Mouse (Mus musculus) bone marrow macrophage, adult 2 months (primary cell): ENCODE measurements around the gene Amn1. TPM values are rescaled to one million over a fixed set of nuclear protein-coding genes. Genes with fewer than 3 reads are reported as not detected.
"Not testable (repeated sequence)": the region's sequence is repeated elsewhere in the genome, so short reads cannot be mapped to it uniquely, and the experiment has no call there.

Experiments
- H3K27ac ChIP-seq: 2 replicates; pipeline ENCODE4 v1.5.1; 2012; ENCODE audit warnings: low read depth, low read length; ENCODE audit not compliant: insufficient read depth
- H3K4me1 ChIP-seq: 2 replicates; pipeline ENCODE4 v1.6.1; 2012; ENCODE audit warnings: low read length; ENCODE audit not compliant: control insufficient read depth, insufficient read depth
- H3K4me3 ChIP-seq: 2 replicates; pipeline ENCODE4 v1.5.1; 2012; ENCODE audit warnings: mild to moderate bottlenecking, low read length, moderate library complexity; ENCODE audit not compliant: insufficient read depth
- CTCF ChIP-seq: IDR thresholded peaks from 2 replicates; pipeline ENCODE4 v1.5.1; 2012; ENCODE audit warnings: low read depth, mild to moderate bottlenecking, low read length, moderate library complexity
- POLR2A ChIP-seq: IDR thresholded peaks from 2 replicates; pipeline ENCODE4 v1.6.1; 2012; ENCODE audit warnings: mild to moderate bottlenecking, low read depth, low read length, borderline replicate concordance
- polyA plus RNA-seq: library from polyadenylated mRNA; stranded (reverse); fragments of >200 nt; gene quantifications from 2 replicates; pipeline ENCODE4 v1.2.4, GENCODE M21; 2012; ENCODE audit not compliant: missing spikeins, insufficient read depth, insufficient read length

Gene Amn1
- polyA plus RNA-seq, 1 experiment: 14.7 TPM

GRCm38 (mm10) chr6:149188925-149189257 lies 379 bp upstream of the Amn1 start:
- Histone ChIP-seq H3K4me1 (peaks cover 10% of the 10 kb centered on the region), H3K4me3 (peak overlapping the region; percentile 37), H3K27ac (peak overlapping the region; percentile 47)
- TF ChIP-seq POLR2A: no peak
- TF ChIP-seq CTCF: no peak

- H3K4me1 ChIP-seq: peaks cover 10% of the 10 kb centered on the region
- peak overlapping the region; percentile 52 for H3K4me3 ChIP-seq
- H3K27ac ChIP-seq: 0 out of 2 replicates have a peak overlapping the region, but pooled peaks have one; percentile 17
- TF ChIP-seq POLR2A (no peak), CTCF (no peak)
Measured at GRCm38 (mm10) chr6:149187371-149187770, 1.1 kb downstream of the Amn1 start.

DNA sequence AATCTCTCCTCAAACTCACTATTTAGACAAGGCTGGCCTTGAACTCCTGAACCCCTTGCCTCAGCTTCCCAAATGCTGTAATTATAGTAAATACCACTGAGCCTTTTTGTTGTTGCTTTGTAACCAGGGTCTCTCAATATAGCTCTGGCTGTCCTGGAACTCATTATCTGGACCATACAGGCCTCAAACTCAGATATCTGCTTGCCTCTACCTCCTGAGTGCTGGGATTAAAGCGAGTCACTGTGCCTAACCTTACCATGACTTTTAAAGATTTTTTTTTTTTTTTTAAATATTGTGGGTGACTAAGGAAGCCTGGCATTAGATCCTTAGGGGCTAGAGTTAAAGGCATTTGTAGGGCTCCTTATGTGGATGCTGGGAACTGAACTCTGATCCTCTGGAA lies 4.5 kb downstream of the Amn1 start:
- TF ChIP-seq CTCF: no peak
- no peak for TF ChIP-seq POLR2A
- no peak overlapping the region for H3K27ac ChIP-seq

GRCm38 (mm10) chr6:149179064-149179463 lies 9.4 kb downstream of the Amn1 start:
- H3K4me1 ChIP-seq: peaks cover 12% of the 10 kb centered on the region
- no peak for TF ChIP-seq CTCF
- no peak for TF ChIP-seq POLR2A

More for the DNA sequence above, 4.5 kb downstream of the Amn1 start:
- no peak overlapping the region for H3K4me3 ChIP-seq
- peaks cover 10% of the 10 kb centered on the region for H3K4me1 ChIP-seq

GRCm38 (mm10) chr6:149174932-149175570 lies 13.5 kb downstream of the Amn1 start:
- H3K4me1 ChIP-seq: peaks cover 17% of the 10 kb centered on the region
- no peak for TF ChIP-seq POLR2A
- no peak for TF ChIP-seq CTCF
- H3K27ac ChIP-seq: no peak overlapping the region
- H3K4me3 ChIP-seq: no peak overlapping the region

More at GRCm38 (mm10) chr6:149179064-149179463, 9.4 kb downstream of the Amn1 start:
- Histone ChIP-seq H3K27ac (no peak overlapping the region), H3K4me3 (no peak overlapping the region)

DNA sequence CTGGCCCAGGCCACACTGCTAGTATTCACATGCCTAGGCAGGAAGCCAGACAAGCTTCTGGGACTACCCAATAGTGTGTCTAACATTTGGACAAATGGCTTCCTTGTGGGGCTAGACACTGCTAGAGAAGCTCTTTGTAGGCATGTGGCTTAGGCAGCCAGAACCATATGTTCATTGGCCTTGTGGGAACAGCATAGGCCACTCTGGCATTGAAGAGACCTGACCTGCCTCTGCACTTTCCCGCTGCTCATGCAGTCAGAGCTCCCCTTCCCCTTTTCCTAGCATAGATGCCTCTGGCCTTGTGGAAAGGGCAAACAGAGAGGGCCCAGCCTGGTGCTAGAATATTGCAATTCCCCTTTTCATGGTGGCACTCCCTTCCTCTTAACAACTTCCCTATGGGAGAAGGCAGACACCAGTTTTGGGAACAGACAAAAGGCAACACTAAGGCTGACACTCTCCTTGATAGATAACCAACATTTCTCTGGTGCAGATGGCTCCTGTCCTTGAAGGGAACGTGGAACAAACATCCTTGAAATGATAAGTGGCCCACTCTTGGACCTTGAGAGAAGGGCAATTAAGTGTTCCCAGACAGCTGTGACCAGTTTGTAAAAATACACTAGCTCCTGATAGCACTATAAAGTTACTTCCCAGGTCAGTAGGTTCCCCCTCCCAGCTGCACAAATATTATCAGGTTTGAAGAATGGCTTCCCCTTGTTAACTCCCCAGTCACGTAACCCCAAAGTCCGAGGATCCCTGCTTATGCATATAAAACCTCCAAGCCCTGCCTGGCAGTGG lies 14.5 kb downstream of the Amn1 start:
- no peak overlapping the region for H3K4me3 ChIP-seq
- H3K27ac ChIP-seq: peak overlapping the region; percentile 35
- TF ChIP-seq CTCF: no peak
- no peak for TF ChIP-seq POLR2A
- H3K4me1 ChIP-seq: peaks cover 17% of the 10 kb centered on the region

DNA sequence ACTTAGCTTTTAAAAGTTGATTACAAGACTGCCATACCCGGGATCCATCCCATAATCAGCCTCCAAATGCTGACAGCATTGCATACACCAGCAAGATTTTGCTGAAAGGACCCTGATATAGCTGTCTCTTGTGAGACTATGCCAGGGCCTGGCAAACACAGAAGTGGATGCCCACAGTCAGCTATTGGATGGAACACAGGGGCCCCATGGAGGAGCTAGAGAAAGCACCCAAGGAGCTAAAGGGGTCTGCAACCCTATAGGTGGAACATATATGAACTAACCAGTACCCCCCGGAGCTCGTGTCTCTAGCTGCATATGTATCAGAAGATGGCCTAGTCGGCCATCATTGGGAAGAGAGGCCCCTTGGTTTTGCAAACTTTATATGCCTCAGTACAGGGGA lies 18.5 kb downstream of the Amn1 start:
- peaks cover 14% of the 10 kb centered on the region for H3K4me1 ChIP-seq
- not testable (repeated sequence) for H3K27ac ChIP-seq, H3K4me3 ChIP-seq

GRCm38 (mm10) chr6:149168436-149168835 lies 20.1 kb downstream of the Amn1 start:
- H3K4me1 ChIP-seq: no peaks in the 10 kb centered on the region
- TF ChIP-seq POLR2A (no peak), CTCF (no peak)
- no peak overlapping the region for H3K27ac ChIP-seq
- H3K4me3 ChIP-seq: no peak overlapping the region

DNA sequence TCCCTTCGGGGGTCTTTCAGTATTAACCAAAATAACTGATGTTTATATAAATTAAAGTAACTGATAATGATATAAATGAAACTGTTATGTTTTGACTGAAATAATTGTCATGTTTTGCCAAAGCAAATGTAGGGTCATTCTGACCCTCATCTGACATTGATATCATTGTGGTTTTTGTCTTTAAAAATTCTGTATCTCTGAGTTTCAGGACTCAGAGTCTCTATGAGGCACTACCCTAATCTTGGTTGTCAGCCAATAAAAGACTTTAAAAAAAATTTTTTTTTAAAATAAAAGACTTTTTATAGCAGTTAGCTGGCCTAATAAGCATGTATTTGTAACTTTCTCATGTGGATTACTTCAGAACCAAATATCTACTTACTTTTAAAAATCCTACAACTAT lies 20.8 kb downstream of the Amn1 start:
- H3K4me3 ChIP-seq: no peak overlapping the region
- H3K27ac ChIP-seq: no peak overlapping the region
- TF ChIP-seq POLR2A: no peak
- no peak for TF ChIP-seq CTCF
- no peaks in the 10 kb centered on the region for H3K4me1 ChIP-seq

DNA sequence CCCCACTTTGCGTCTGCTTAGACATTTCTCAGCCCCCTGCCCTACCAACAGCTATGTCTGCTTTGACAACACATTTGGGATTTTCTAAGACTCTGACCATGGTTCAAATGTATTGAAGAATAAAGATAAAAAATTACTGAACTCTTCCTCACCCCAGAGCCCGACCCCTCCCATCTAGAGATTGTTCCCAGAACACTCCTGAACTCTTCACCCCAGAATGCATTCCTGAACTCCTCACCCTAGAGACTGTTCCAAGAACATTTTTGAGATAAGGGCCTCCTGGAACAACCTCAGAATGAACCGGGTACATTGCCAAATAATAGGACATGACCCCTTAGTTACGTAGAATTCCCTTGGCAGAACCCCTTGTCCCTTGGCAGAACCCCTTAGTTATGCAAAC lies 21.5 kb downstream of the Amn1 start:
- H3K27ac ChIP-seq, H3K4me3 ChIP-seq: not testable (repeated sequence)

More for the DNA sequence above, 21.5 kb downstream of the Amn1 start:
- H3K4me1 ChIP-seq: not testable (repeated sequence)
